Mouse (Mus musculus) embryonic facial prominence, embryonic 13.5 days (tissue): ENCODE data around the gene Doxl2. TPM values are rescaled to one million over a fixed set of nuclear protein-coding genes. Genes with fewer than 3 reads are reported as not detected.
"Not testable (repeated sequence)": the region's sequence is repeated elsewhere in the genome, so short reads cannot be mapped to it uniquely, and the experiment has no call there.

ENCODE experiments used
- ATAC-seq: fragments of 200-750 bp; cut with Nextera tagmentation; 2 replicates; pipeline ENCODE4 v1.8.0; 2017; ENCODE audit warnings: low read depth; ENCODE audit not compliant: insufficient number of reproducible peaks, insufficient read depth, low FRiP score, low TSS enrichment
- H3K27ac ChIP-seq: fragments of 300-500 bp; sonication (generic); 2 replicates; pipeline ENCODE4 v1.5.1; 2015; ENCODE audit warnings: moderate library complexity, mild to moderate bottlenecking, inconsistent platforms
- H3K27me3 ChIP-seq: fragments of 300-500 bp; sonication (generic); 2 replicates; pipeline ENCODE4 v1.6.1; 2015; ENCODE audit warnings: mild to moderate bottlenecking, inconsistent platforms
- H3K36me3 ChIP-seq: fragments of 300-500 bp; sonication (generic); 2 replicates; pipeline ENCODE4 v1.6.1; 2015; ENCODE audit warnings: mild to moderate bottlenecking, inconsistent platforms
- H3K4me1 ChIP-seq: fragments of 300-500 bp; sonication (generic); 2 replicates; pipeline ENCODE4 v1.6.1; 2015; ENCODE audit warnings: inconsistent platforms
- H3K4me2 ChIP-seq: fragments of 300-500 bp; sonication (generic); 2 replicates; pipeline ENCODE4 v1.6.1; 2015; ENCODE audit warnings: moderate library complexity, mild to moderate bottlenecking, inconsistent platforms
- H3K4me3 ChIP-seq: fragments of 300-500 bp; sonication (generic); 2 replicates; pipeline ENCODE4 v1.5.1; 2015; ENCODE audit warnings: mild to moderate bottlenecking, inconsistent platforms
- H3K9ac ChIP-seq: fragments of 300-500 bp; sonication (generic); 2 replicates; pipeline ENCODE4 v1.6.1; 2015; ENCODE audit warnings: mild to moderate bottlenecking, inconsistent platforms
- H3K9me3 ChIP-seq: fragments of 300-500 bp; sonication (generic); 2 replicates; pipeline ENCODE4 v1.6.1; 2016; ENCODE audit warnings: inconsistent platforms
- WGBS: fragments of 180-500 bp; shearing (Covaris S2); methylation state at CpG from one replicate; pipeline ENCODE4 v1.1.7; 2015; ENCODE audit warnings: mixed read lengths; 5-methylcytosine and 5-hydroxymethylcytosine counted together
- polyA plus RNA-seq: library from polyadenylated mRNA; unstranded; fragments of >200 nt; fragmentation: Nextera tagmentation; extraction: Ambion mirVana; gene quantifications from 2 replicates; pipeline ENCODE4 v1.2.1, GENCODE M21; 2015

Gene Doxl2
- polyA plus RNA-seq: not detected in 2 replicates

DNA sequence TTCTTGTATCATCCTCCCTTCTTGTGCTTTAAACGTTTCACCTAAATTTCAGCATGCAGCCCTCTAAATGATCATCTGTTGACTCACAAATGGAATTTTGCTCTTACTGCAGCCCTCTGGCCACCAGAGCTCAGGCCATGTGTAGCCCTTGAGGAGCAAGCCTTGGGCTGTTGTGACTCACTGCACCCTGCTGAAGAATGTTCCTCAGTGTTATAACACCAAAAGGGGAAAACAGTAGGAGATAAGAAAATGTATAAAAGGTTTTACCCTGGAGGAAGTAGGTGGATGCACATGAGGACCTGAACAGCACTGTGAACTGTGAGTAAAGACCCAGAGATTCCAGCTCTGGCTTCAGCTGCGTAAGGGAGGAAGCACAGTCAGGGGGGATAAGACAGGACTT lies at the start of gene Doxl2:
Gene Doxl2, plus strand, starts transcription at position 301 of the 400 bp plus-strand sequence.
- Histone ChIP-seq H3K9ac (no peak within 1 kb of the TSS), H3K9me3 (no peaks in the 10 kb centered on the region)

DNA sequence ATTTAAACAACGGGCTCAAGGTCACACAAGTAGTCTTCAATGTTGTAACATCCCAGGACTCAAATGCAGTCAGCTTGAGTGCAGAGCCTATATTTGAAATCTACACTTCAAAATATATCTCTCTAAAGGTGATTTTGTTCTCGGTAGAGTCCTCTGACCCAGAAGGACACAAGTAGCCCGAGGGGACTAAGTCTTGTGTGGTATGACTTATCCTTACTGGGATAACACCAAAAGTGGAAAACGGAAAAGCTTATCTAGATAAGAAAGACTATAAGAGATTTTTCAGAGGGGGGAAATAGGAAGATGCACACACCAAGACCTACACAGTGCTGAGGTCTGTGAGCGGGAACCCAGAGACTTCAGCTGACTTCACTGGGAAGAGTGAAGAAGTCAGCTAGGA lies 45.2 kb upstream of the Doxl2 start, which contains the start of gene 1600015I10Rik:
Gene 1600015I10Rik, plus strand, starts transcription at position 301 of the 400 bp plus-strand sequence.
- Histone ChIP-seq H3K9ac (no peak within 1 kb of the TSS), H3K4me3 (no peak within 1 kb of the TSS), H3K4me1 (no peaks in the 10 kb centered on the region), H3K4me2 (no peak within 1 kb of the TSS), H3K27me3 (no peaks in the 10 kb centered on the region), H3K27ac (no peak within 1 kb of the TSS), H3K9me3 (no peaks in the 10 kb centered on the region), H3K36me3 (no peaks in the 10 kb centered on the region)
- ATAC-seq: no peak
- WGBS: 83% methylated on average over 5 of the region's 5 CpGs

More for the DNA sequence above, at the start of gene Doxl2:
- Histone ChIP-seq H3K4me3 (no peak within 1 kb of the TSS), H3K4me2 (no peak within 1 kb of the TSS), H3K27ac (no peak within 1 kb of the TSS), H3K27me3 (no peaks in the 10 kb centered on the region), H3K36me3 (no peaks in the 10 kb centered on the region), H3K4me1 (no peaks in the 10 kb centered on the region)
- WGBS: 80% methylated on average over 2 of the region's 2 CpGs
- no peak for ATAC-seq

DNA sequence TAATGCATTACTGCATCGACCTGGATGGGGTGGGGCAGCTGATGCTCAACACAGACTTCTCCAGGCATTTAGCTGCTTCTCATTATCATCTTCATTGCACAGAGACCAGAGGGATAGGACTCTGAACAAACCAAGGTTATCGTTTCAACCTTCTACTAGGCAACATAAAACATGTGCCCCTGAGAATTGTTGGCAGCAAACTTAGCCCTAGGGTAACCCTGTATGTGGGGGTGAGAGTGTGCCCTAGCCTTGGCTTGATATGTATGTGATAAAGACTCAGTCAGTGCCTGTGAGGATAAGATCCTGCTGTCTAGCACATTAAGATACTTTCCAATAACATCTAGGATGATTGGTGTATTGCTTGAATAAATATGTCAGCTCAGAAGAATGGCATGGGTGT lies 25.2 kb upstream of the Doxl2 start:
- H3K9me3 ChIP-seq: peaks cover 4% of the 10 kb centered on the region
- no peak overlapping the region for H3K4me2 ChIP-seq
- 60% methylated on average over 2 of the region's 2 CpGs for WGBS
- ATAC-seq: no peak
- H3K36me3 ChIP-seq: no peaks in the 10 kb centered on the region
- no peak overlapping the region for H3K27ac ChIP-seq
- H3K4me1 ChIP-seq: 0 out of 2 replicates have a peak, but pooled peaks cover 6% of the 10 kb centered on the region
- no peak overlapping the region for H3K9ac ChIP-seq
- no peak overlapping the region for H3K4me3 ChIP-seq
- H3K27me3 ChIP-seq: no peaks in the 10 kb centered on the region; the same call in 1 of the 2 replicates

DNA sequence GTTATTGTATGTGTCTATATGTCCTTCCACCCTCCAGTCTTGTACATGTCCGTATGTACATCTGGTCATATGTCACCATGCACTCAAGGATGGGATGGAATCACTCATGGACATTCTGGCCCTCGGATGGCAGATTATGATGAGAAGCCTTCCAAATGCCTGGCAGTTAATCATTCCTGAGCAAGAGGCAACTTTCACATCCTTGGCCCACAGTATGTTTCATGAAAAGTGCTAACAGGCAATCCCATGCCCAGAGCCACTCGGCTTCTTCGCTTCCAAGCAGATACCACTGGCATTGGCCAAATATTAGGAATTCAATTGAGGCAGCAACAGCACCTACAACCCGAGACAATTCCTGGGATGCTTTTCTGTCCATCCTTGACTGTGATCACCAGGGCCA lies 24.1 kb upstream of the Doxl2 start:
- no peak for ATAC-seq

DNA sequence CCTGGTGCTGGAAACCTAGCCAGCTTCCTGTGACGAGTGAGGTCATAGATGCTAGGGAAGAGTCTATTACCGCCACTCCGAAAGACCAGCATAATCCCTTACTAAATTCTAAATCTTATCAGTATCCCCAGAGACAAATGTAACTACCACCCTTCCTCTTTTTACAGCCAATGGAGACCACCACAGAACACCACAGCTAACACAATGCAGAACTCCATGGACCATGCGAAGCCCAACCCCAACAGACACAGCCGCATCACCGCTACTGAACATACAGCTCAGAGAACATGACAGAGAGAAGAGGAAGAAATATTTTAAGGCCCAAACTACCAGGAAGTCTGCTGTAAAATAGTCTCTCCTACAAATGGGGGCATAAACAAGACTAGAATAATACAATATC lies 23.1 kb upstream of the Doxl2 start:
- H3K27me3 ChIP-seq: no peaks in the 10 kb centered on the region; the same call in 1 of the 2 replicates
- no peaks in the 10 kb centered on the region for H3K36me3 ChIP-seq
- H3K4me2 ChIP-seq: no peak overlapping the region
- no peak overlapping the region for H3K4me3 ChIP-seq
- no peaks in the 10 kb centered on the region; the same call in 1 of the 2 replicates for H3K9me3 ChIP-seq
- no peak overlapping the region for H3K9ac ChIP-seq
- 0 out of 2 replicates have a peak, but pooled peaks cover 5% of the 10 kb centered on the region for H3K4me1 ChIP-seq
- ATAC-seq: no peak
- 84% methylated on average over 6 of the region's 6 CpGs for WGBS
- H3K27ac ChIP-seq: no peak overlapping the region

More for the DNA sequence above, 24.1 kb upstream of the Doxl2 start:
- H3K9me3 ChIP-seq: peaks cover under 1% of the 10 kb centered on the region; the same call in 1 of the 2 replicates
- H3K4me1 ChIP-seq: 0 out of 2 replicates have a peak, but pooled peaks cover 6% of the 10 kb centered on the region
- H3K4me3 ChIP-seq: no peak overlapping the region
- no peak overlapping the region for H3K9ac ChIP-seq
- H3K4me2 ChIP-seq: no peak overlapping the region
- H3K36me3 ChIP-seq: no peaks in the 10 kb centered on the region
- WGBS: 84% methylated on average over 5 of the region's 5 CpGs
- no peak overlapping the region for H3K27ac ChIP-seq
- no peaks in the 10 kb centered on the region; the same call in 1 of the 2 replicates for H3K27me3 ChIP-seq

DNA sequence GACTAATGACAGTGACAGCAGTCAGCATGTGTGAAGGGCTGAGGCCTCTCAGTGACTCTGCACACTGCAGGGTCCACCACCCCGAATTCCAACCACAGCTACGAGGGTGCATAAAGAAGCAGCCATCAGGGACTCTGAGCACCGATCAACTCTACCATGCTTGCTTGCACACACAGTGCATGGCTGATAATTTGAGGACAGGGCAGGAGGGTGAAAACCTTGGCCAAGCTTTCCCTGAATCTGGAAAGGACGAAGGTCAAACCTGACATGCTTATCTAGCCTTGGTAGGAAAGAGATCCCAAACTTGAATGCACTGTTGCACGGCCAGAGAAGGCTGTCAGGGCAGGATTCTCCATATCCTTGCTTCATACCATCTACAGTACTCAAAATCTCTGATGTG lies 21.5 kb upstream of the Doxl2 start:
- 83% methylated on average over 5 of the region's 5 CpGs for WGBS

DNA sequence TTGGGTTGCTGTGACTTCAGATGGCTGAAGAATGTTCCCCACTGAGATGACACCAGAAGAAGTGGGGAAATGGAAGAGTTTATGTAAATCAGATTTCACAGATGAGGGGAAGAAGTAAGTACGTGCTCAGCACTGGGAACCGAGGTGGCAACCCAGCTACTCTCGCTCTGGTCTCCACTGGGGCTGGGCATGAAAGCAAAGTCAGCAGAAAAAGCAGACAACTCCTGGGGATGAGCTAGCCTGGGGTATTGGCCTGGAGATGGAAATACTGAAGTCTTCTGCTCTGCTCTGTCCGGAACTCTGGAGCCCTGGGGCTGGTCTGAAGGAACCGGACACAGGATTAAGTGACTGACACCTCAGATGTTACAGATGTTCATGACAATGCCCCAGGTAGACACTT lies 20.6 kb upstream of the Doxl2 start:
- no peak for ATAC-seq

More for the DNA sequence above, 21.5 kb upstream of the Doxl2 start:
- no peak overlapping the region for H3K4me3 ChIP-seq
- H3K36me3 ChIP-seq: no peaks in the 10 kb centered on the region
- H3K4me2 ChIP-seq: no peak overlapping the region
- ATAC-seq: no peak
- H3K4me1 ChIP-seq: no peaks in the 10 kb centered on the region
- H3K9ac ChIP-seq: no peak overlapping the region
- no peaks in the 10 kb centered on the region; the same call in 1 of the 2 replicates for H3K27me3 ChIP-seq
- H3K9me3 ChIP-seq: no peaks in the 10 kb centered on the region
- H3K27ac ChIP-seq: no peak overlapping the region

DNA sequence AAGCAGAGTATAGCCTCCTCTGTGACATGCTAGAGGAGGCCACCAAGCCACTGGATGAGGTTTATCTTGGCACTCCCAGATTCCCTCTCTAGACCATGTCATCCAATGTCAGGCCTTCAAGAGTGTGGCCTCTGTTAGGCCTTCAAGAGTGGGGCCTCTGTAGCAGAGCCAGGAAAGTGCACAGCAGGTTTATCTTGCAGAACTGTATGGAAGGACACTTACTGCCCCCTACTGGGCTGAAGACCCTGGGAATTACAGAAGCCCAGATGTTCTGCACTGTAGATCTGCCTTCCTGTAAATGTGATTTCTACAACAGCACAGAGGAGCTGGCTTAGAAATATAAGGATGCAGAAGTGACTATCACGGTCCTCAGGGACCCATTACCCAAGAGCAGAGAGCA lies 19.8 kb upstream of the Doxl2 start:
- peak; percentile 62; the same call in 1 of the 2 replicates for ATAC-seq
- WGBS: 48% methylated on average over 1 of the region's 1 CpGs
- H3K27me3 ChIP-seq: 0 out of 2 replicates have a peak, but pooled peaks cover 4% of the 10 kb centered on the region
- H3K4me1 ChIP-seq: no peaks in the 10 kb centered on the region
- H3K4me3 ChIP-seq: no peak overlapping the region
- no peaks in the 10 kb centered on the region for H3K36me3 ChIP-seq
- H3K9me3 ChIP-seq: no peaks in the 10 kb centered on the region
- no peak overlapping the region for H3K27ac ChIP-seq
- H3K9ac ChIP-seq: no peak overlapping the region
- no peak overlapping the region for H3K4me2 ChIP-seq

More for the DNA sequence above, 20.6 kb upstream of the Doxl2 start:
- WGBS: 84% methylated on average over 5 of the region's 5 CpGs
- no peaks in the 10 kb centered on the region for H3K4me1 ChIP-seq
- no peaks in the 10 kb centered on the region; the same call in 1 of the 2 replicates for H3K27me3 ChIP-seq
- H3K36me3 ChIP-seq: no peaks in the 10 kb centered on the region
- H3K4me3 ChIP-seq: no peak overlapping the region
- H3K4me2 ChIP-seq: no peak overlapping the region
- H3K9ac ChIP-seq: no peak overlapping the region
- no peak overlapping the region for H3K27ac ChIP-seq
- H3K9me3 ChIP-seq: no peaks in the 10 kb centered on the region

DNA sequence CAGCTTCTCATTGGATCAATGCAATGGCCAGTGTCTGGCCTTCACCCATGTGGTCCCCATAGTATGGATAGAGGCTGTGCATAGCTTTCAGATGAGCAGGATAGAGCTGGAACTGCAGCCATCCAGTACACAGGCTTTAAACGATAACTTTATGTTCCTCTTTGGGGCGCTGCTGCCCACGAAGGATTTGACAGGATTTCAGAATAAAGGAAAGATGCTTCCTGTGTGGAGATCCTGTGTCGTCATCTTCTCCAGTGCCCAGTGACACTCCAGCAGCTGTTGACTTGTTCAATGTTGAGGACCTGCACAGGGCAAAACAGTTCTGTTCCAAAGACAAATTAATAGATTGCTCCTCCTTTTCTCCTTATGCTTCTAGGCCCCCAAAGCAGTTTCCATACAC lies 18.0 kb upstream of the Doxl2 start:
- H3K4me2 ChIP-seq: no peak overlapping the region
- no peak for ATAC-seq
- no peaks in the 10 kb centered on the region for H3K36me3 ChIP-seq
- no peak overlapping the region for H3K27ac ChIP-seq
- no peaks in the 10 kb centered on the region for H3K4me1 ChIP-seq
- H3K27me3 ChIP-seq: 0 out of 2 replicates have a peak, but pooled peaks cover 5% of the 10 kb centered on the region
- no peak overlapping the region for H3K9ac ChIP-seq
- no peak overlapping the region for H3K4me3 ChIP-seq
- WGBS: 88% methylated on average over 4 of the region's 4 CpGs
- no peaks in the 10 kb centered on the region for H3K9me3 ChIP-seq

DNA sequence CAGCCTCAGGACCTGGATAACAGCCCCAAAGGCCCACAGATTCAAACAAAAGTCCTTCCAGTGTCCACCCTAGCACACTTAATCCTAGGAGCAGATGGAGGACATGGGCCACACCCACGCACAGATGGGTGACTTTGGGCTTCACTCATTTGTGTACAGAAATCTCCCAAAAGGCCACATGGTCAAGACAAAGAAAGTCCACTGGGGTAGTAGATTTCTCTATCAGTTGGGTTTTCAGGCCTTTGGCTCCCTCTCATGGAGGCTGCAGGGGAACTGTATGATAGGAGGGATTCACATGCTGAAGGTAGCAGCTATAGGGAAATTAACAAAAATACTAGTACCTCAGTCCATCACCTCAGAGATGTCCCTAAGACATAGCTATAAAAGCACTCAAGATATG lies 16.7 kb upstream of the Doxl2 start:
- Histone ChIP-seq H3K9ac (no peak overlapping the region), H3K4me3 (no peak overlapping the region), H3K27ac (no peak overlapping the region), H3K9me3 (no peaks in the 10 kb centered on the region), H3K4me1 (no peaks in the 10 kb centered on the region), H3K4me2 (no peak overlapping the region), H3K27me3 (0 out of 2 replicates have a peak, but pooled peaks cover 5% of the 10 kb centered on the region), H3K36me3 (no peaks in the 10 kb centered on the region)
- ATAC-seq: no peak
- 54% methylated on average over 1 of the region's 1 CpGs for whole genome bisulfite sequencing

DNA sequence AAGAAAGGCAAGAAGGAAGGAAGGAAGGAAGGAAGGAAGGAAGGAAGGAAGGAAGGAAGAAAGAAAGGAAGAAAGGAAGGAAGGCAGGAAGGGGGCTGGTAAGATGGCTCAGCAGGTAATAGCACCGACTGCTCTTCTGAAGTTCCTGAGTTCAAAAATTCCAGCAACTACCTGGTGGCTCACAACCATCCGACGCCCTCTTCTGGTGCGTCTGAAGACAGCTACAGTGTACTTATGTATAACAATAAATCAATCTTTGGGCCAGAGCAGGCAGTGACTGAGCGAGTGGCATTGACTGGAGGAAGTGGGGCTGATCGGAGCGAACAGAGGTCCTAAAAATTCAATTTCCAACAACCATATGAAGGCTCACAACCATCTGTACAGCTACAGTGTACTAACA lies 15.6 kb upstream of the Doxl2 start:
- 29% methylated on average over 7 of the region's 7 CpGs for WGBS

DNA sequence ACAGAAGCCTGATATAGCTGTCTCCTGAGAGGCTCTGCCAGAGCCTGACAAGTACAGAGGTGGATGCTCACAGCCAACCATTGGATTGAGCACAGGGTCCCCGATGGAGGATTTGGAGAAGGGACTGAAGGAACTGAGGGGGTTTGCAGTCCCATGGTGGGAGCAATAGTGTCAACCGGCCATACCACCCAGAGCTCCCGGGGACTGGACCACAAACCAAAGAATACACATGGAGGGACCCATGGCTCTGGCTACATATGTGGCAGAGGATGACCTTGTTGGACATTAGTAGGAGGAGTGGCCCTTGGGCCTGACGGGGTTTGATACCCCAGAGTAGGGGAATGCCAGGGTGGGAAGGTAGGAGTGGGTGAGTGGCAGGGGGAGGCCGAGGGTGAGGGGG lies 8.1 kb upstream of the Doxl2 start:
- not testable (repeated sequence) for H3K4me1 ChIP-seq, H3K9me3 ChIP-seq, H3K9ac ChIP-seq, ATAC-seq, H3K27me3 ChIP-seq, H3K27ac ChIP-seq, H3K4me2 ChIP-seq, H3K36me3 ChIP-seq, H3K4me3 ChIP-seq
- 91% methylated on average over 5 of the region's 5 CpGs for WGBS

More for the DNA sequence above, 15.6 kb upstream of the Doxl2 start:
- not testable (repeated sequence) for H3K27me3 ChIP-seq, H3K9me3 ChIP-seq, H3K4me2 ChIP-seq, H3K4me3 ChIP-seq, H3K27ac ChIP-seq, ATAC-seq, H3K36me3 ChIP-seq, H3K4me1 ChIP-seq, H3K9ac ChIP-seq
